Mouse (Mus musculus) neural tube, embryonic 14.5 days (tissue): ENCODE results near the gene a. TPM values are rescaled to one million over a fixed set of nuclear protein-coding genes. Genes with fewer than 3 reads are reported as not detected.

Experiments used
- ATAC-seq: fragments of 200-750 bp; cut with Nextera tagmentation; 2 replicates; pipeline ENCODE4 v1.8.0; 2017; ENCODE audit warnings: low read depth, mild to moderate bottlenecking, moderate TSS enrichment, moderate library complexity
- H3K27ac ChIP-seq: fragments of 300-500 bp; sonication (generic); 2 replicates; pipeline ENCODE4 v1.5.1; 2014; ENCODE audit warnings: low read depth, mild to moderate bottlenecking, control low read depth, low read length, moderate library complexity, mixed read lengths
- H3K27me3 ChIP-seq: fragments of 300-500 bp; sonication (generic); 2 replicates; pipeline ENCODE4 v1.6.1; 2014; ENCODE audit warnings: low read length; ENCODE audit not compliant: control insufficient read depth, insufficient read depth
- H3K36me3 ChIP-seq: fragments of 300-500 bp; sonication (generic); 2 replicates; pipeline ENCODE4 v1.6.1; 2014; ENCODE audit warnings: low read length, mixed read lengths; ENCODE audit not compliant: control insufficient read depth, insufficient read depth
- H3K4me1 ChIP-seq: fragments of 300-500 bp; sonication (generic); 2 replicates; pipeline ENCODE4 v1.6.1; 2014; ENCODE audit warnings: low read length; ENCODE audit not compliant: control insufficient read depth, insufficient read depth
- H3K4me2 ChIP-seq: fragments of 300-500 bp; sonication (generic); 2 replicates; pipeline ENCODE4 v1.6.1; 2014; ENCODE audit warnings: mild to moderate bottlenecking, low read depth, low read length, control low read depth
- H3K4me3 ChIP-seq: fragments of 300-500 bp; sonication (generic); 2 replicates; pipeline ENCODE4 v1.5.1; 2014; ENCODE audit warnings: low read depth, low read length, control low read depth, mixed read lengths
- H3K9ac ChIP-seq: fragments of 300-500 bp; sonication (generic); replicated peaks from 2 replicates; pipeline ENCODE4 v1.6.1; 2014; ENCODE audit warnings: low read depth, mild to moderate bottlenecking, control low read depth, low read length, mixed read lengths
- H3K9me3 ChIP-seq: fragments of 300-500 bp; sonication (generic); 2 replicates; pipeline ENCODE4 v1.6.1; 2016; ENCODE audit warnings: low read length; ENCODE audit not compliant: control insufficient read depth
- WGBS: fragments of 180-500 bp; shearing (Covaris S2); extraction: QIAGEN DNeasy Blood & Tissue Kit; methylation state at CpG from one replicate; pipeline ENCODE4 v1.1.7; 2014; 5-methylcytosine and 5-hydroxymethylcytosine counted together
- polyA plus RNA-seq: library from polyadenylated mRNA; unstranded; fragments of >200 nt; fragmentation: Nextera tagmentation; extraction: Ambion mirVana; gene quantifications from 2 replicates; pipeline ENCODE4 v1.2.1, GENCODE M21; 2014

The a gene
- polyA plus RNA-seq, 1 experiment from 2014 or later = not detected

DNA sequence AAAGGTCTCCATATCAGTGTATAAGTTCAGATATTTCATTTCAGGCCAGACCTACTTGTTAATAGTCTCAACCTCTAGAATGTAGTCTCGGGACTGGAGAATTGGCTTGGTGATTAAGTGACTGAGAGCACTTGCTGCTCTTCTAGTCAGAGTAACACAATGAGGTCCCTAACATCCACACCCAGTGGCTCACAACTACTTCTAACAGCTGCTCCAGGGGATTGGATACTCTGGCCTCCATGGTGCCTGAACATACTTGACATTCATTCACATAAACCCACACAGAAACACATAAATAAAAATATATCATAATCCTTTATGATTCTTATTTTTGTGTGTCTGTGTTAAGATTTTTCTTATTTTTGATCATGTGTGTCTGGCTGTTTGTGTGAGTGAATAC lies 27.4 kb downstream of the a start:
- peaks cover 8% of the 10 kb centered on the region for H3K4me1 ChIP-seq
- H3K4me3 ChIP-seq = no peak overlapping the region
- H3K4me2 ChIP-seq = no peak overlapping the region
- ATAC-seq = no peak
- no peaks in the 10 kb centered on the region for H3K9me3 ChIP-seq
- H3K27ac ChIP-seq = no peak overlapping the region
- no peak overlapping the region for H3K9ac ChIP-seq
- 56% methylated on average over 1 of the region's 1 CpGs for WGBS
- no peaks in the 10 kb centered on the region for H3K27me3 ChIP-seq
- no peaks in the 10 kb centered on the region for H3K36me3 ChIP-seq

DNA sequence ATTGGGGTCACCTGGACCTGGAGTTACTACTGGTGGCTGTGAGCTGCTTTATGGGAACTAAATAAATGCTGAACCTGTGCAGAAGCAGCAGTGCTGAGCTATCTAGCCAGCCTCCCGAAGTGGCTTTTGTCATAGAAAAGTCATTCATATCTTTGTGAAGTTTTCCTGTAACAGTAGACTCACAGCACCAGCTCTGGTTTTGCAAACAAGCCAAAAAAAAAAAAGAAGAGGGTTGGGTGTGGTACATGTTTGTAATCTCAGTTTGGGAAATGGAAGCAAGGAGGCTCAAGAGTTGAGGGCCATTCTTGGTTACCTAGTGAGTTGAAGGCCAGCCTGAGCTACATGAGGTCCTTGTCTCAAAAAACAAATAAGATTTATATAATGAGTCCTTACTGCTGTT lies 29.1 kb downstream of the a start:
- ATAC-seq = no peak
- H3K27me3 ChIP-seq = no peaks in the 10 kb centered on the region

DNA sequence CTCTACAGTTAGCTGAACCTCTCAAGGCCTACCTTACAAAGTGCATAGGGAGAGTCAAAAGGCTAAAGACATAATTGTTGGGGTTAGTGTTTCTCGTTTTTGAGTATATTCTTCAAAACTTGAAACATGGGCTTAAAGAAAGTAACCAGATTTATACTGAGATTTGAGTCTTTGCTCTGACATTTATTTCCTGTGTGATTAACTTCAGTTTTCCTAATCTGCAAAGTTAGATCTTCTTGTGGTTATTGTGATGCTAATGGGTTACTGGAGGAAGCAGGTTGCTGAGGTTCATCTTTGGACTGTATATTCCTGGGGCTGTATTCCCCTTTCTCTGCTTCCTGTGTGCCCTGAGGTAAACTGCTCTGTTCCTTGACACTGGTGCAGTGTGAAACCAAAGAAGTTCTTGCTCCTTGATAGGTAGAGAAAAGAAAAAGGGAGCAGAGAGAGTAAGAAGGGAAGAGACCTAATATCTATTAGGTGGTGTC lies 34.9 kb downstream of the a start:
- Histone ChIP-seq H3K27ac (no peak overlapping the region), H3K4me2 (no peak overlapping the region), H3K9me3 (no peaks in the 10 kb centered on the region), H3K36me3 (no peaks in the 10 kb centered on the region), H3K4me3 (no peak overlapping the region), H3K27me3 (no peaks in the 10 kb centered on the region), H3K4me1 (no peaks in the 10 kb centered on the region), H3K9ac (no peak overlapping the region)
- WGBS = 93% methylated on average over 1 of the region's 1 CpGs
- ATAC-seq = no peak

More for the DNA sequence above, 29.1 kb downstream of the a start:
- Histone ChIP-seq H3K9ac (no peak overlapping the region), H3K9me3 (no peaks in the 10 kb centered on the region), H3K27ac (no peak overlapping the region), H3K4me3 (no peak overlapping the region), H3K4me1 (peaks cover 8% of the 10 kb centered on the region), H3K36me3 (no peaks in the 10 kb centered on the region), H3K4me2 (no peak overlapping the region)
- WGBS = 83% methylated on average over 1 of the region's 1 CpGs

DNA sequence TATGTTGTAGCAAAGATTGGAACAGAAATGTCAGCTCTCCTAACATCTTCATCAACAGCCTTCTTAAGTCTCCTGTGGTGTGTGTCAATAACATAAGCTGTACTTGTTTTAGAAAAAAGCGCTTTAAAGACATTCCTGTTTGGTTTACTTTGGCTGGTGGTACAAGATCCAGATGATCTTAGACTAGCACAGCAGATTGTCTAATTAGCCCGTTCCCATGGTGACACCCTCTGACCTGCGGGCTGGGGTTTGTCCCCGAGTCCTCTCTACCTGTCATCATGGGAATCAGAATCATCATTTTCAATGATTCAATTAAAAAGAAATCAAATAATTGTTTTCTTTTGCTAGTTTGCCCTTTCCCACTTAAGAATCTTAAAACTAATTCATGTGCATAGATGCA lies 36.3 kb downstream of the a start:
- Histone ChIP-seq H3K4me2 (no peak overlapping the region), H3K4me1 (peaks cover 3% of the 10 kb centered on the region; the same call in 1 of the 2 replicates), H3K9ac (no peak overlapping the region), H3K27me3 (no peaks in the 10 kb centered on the region), H3K27ac (no peak overlapping the region), H3K4me3 (no peak overlapping the region), H3K9me3 (no peaks in the 10 kb centered on the region), H3K36me3 (no peaks in the 10 kb centered on the region)
- 73% methylated on average over 4 of the region's 4 CpGs for WGBS
- ATAC-seq = no peak

DNA sequence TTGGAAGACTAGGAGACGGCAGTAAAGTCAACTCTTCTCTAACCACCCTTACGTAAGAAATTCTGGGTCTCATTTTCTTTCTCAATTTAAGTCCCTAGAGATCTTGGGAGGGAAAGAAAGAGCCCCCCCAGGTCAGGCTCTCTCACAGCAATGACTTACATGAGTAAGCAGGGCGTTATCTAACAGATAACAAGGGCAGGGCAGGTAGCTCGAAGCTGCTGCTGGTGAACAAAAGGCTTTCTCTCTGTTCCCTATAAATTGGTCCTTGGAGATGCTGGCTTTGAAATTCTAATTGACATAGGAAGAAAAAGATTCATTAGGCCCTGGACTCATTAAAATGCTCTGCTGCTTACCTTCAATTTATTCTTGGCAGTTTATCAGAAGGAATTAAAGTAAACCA lies 41.3 kb downstream of the a start:
- Histone ChIP-seq H3K4me1 (peaks cover 3% of the 10 kb centered on the region; the same call in 1 of the 2 replicates), H3K36me3 (no peaks in the 10 kb centered on the region), H3K4me3 (no peak overlapping the region), H3K27ac (no peak overlapping the region), H3K9ac (no peak overlapping the region), H3K27me3 (no peaks in the 10 kb centered on the region), H3K4me2 (no peak overlapping the region), H3K9me3 (no peaks in the 10 kb centered on the region)
- ATAC-seq = no peak
- WGBS = 37% methylated on average over 4 of the region's 4 CpGs

DNA sequence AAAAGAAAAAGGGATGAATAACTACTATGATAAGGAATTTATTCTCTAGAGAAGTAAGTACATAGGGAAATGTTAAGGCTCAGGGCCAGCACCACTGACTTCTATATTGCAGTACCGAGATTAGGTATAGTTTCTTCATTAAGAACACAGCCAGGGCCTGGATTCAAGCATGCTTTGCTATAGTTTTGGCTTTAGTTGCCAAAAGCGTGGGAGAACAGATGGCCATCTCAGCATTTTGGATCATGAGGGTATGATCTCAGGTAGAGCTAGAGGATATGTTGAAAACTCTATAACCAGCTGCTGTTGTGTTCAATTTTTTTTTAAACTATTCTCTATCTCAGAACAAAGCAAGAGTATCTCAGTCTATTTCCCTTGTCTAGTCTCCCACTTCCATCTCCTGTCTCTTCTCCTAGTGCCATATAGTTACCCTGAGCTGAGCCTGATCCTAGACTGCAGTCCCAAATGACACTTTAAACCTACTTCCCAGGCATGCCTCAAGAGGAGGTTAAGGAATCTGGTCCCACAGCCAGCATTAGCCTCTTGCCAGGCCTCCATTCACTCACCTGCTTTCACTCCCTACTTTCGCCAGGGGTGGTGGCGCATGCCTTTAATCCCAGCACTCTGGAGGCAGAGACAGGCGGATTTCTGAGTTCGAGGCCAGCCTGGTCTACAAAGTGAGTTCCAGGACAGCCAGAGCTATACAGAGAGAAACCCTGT lies 43.1 kb downstream of the a start:
- Histone ChIP-seq H3K9me3 (no peaks in the 10 kb centered on the region), H3K36me3 (no peaks in the 10 kb centered on the region), H3K27me3 (no peaks in the 10 kb centered on the region), H3K27ac (no peak overlapping the region), H3K9ac (no peak overlapping the region), H3K4me3 (no peak overlapping the region), H3K4me2 (no peak overlapping the region), H3K4me1 (peaks cover 3% of the 10 kb centered on the region; the same call in 1 of the 2 replicates)
- no peak for ATAC-seq
- 97% methylated on average over 6 of the region's 6 CpGs for WGBS

DNA sequence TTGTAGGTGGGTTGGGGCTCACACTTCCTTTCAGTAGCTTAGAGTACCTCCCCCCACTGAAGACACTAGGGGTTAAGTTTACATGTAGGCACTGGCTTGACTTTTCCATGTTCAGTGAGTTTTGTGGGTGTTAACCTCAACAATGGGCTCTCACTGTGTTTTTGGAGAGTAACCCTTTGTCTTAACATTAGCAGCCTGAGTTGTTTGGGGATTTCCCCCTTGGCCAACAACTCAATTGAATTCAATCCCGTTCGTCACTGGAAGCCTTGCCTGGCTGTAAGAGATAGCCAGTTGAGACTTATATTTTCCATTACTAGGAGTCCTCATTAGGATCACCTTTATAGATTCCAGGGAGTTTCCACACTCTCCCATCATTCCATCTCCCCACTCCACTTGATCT lies 45.3 kb downstream of the a start:
- WGBS = 94% methylated on average over 2 of the region's 2 CpGs
- ATAC-seq = no peak
- H3K9ac ChIP-seq = no peak overlapping the region

DNA sequence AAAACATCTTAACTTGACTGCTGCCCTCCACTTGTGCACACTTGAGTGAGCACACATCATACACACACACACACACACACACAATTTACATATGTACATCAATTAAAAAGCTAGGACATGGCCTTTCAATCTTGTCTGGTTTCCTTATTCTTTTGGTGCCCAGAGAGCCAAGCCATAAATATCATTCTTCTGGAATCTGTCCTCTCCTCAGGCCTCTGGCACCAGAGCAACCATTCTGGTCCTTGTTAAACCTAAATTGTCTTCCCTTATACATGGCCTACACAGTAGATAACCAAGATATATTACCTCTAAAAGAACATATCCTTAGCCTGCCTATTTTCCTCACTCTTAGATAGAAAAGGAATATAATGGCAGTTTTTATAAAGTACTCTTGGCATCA lies 56.9 kb downstream of the a start:
- Histone ChIP-seq H3K4me1 (no peaks in the 10 kb centered on the region), H3K4me3 (no peak overlapping the region), H3K36me3 (no peaks in the 10 kb centered on the region), H3K9me3 (no peaks in the 10 kb centered on the region), H3K27ac (no peak overlapping the region), H3K9ac (no peak overlapping the region), H3K4me2 (no peak overlapping the region), H3K27me3 (no peaks in the 10 kb centered on the region)
- no peak for ATAC-seq

More for the DNA sequence above, 45.3 kb downstream of the a start:
- H3K9me3 ChIP-seq = no peaks in the 10 kb centered on the region
- peaks cover 3% of the 10 kb centered on the region; the same call in 1 of the 2 replicates for H3K4me1 ChIP-seq
- no peak overlapping the region for H3K4me3 ChIP-seq
- H3K27me3 ChIP-seq = no peaks in the 10 kb centered on the region
- no peaks in the 10 kb centered on the region for H3K36me3 ChIP-seq
- no peak overlapping the region for H3K27ac ChIP-seq
- no peak overlapping the region for H3K4me2 ChIP-seq

DNA sequence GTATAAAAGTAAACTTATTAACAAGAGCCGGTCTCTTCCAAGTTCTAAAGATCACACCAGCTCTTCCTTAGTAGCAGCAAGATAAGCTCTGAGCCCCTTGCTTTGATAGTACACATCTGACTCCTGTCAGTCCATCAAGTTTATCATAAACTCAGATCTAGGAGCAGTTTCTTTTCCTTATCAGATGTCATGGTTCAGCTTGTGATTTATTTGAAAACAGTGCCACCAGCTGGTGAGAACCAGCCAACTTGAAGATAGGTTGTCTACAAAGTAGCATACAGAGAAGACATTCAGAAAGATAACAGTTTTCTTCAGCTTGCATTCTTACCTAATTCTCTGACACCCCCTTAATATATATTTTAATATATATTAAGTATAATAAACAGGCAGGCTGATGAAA lies 64.2 kb downstream of the a start:
- Histone ChIP-seq H3K9me3 (no peaks in the 10 kb centered on the region), H3K27ac (no peak overlapping the region), H3K4me2 (no peak overlapping the region), H3K27me3 (no peaks in the 10 kb centered on the region), H3K9ac (no peak overlapping the region), H3K4me1 (0 out of 2 replicates have a peak, but pooled peaks cover 7% of the 10 kb centered on the region), H3K36me3 (no peaks in the 10 kb centered on the region), H3K4me3 (no peak overlapping the region)
- ATAC-seq = no peak
- WGBS = 94% methylated on average over 1 of the region's 1 CpGs
